Comparison of ENCODE assay signal across 9 mouse cellular contexts in genomic region chr7:112272692-112273091, GRCm38 (mm10). TPM values are rescaled to one million over a fixed set of nuclear protein-coding genes. Genes with fewer than 3 reads are reported as not detected.
DNase-seq lines count a peak whose midpoint lies in the region; ATAC-seq and TF ChIP-seq lines count a peak whose summit lies in the region.
"Had no signal": no experiment of that assay in that cellular context is flagged by ENCODE, and none has a peak within 500 bp of the region (broad histone marks: within the 10 kb centered on the region; RNA-seq: fewer than 3 reads in every experiment).

No protein-coding gene starts in this region.

- no peak overlapping the region for H3K4me2 ChIP-seq in lung, embryonic 15.5 days
- no peak overlapping the region for H3K4me2 ChIP-seq in lung, postnatal 0 days (replicated peaks; ENCODE audit: low read depth, low read length)
- no peak overlapping the region for H3K4me2 ChIP-seq in forebrain, embryonic 15.5 days (replicated peaks)
- 0 out of 2 replicates have a peak overlapping the region, but pooled peaks have one; percentile 9 for H3K4me2 ChIP-seq in heart, embryonic 14.5 days (ENCODE audit: low read length)
- no peak overlapping the region for H3K4me2 ChIP-seq in neural tube, embryonic 14.5 days (ENCODE audit: low read depth, low read length)
- H3K4me2 ChIP-seq: kidney, embryonic 15.5 days had no signal

- TF ChIP-seq CTCF in lung, postnatal 0 days (IDR thresholded peaks at IDR 0.05), result no peak

- peaks cover 91% of the 10 kb centered on the region for H3K4me1 ChIP-seq in lung, embryonic 15.5 days
- peaks cover 45% of the 10 kb centered on the region for H3K4me1 ChIP-seq in lung, postnatal 0 days (ENCODE audit: insufficient read depth, low read depth, low read length)
- H3K4me1 ChIP-seq in forebrain, embryonic 15.5 days, result peaks cover 37% of the 10 kb centered on the region
- H3K4me1 ChIP-seq in heart, embryonic 14.5 days (ENCODE audit: control insufficient read depth in 2 of 2, insufficient read depth in 2 of 2, low read length in 2 of 2), result peaks cover 79 to 98% of the 10 kb centered on the region in 2 experiments
- peaks cover 6% of the 10 kb centered on the region; the same call in 1 of the 2 replicates for H3K4me1 ChIP-seq in neural tube, embryonic 14.5 days (ENCODE audit: control insufficient read depth, insufficient read depth, low read length)

- H3K9ac ChIP-seq in lung, embryonic 15.5 days, result no peak overlapping the region
- no peak overlapping the region for H3K9ac ChIP-seq in lung, postnatal 0 days (replicated peaks; ENCODE audit: low read depth)
- H3K9ac ChIP-seq in forebrain, embryonic 15.5 days (replicated peaks), result no peak overlapping the region
- peak overlapping the region; percentile 62 for H3K9ac ChIP-seq in heart, embryonic 14.5 days (ENCODE audit: low read length)
- no peak overlapping the region for H3K9ac ChIP-seq in neural tube, embryonic 14.5 days (replicated peaks; ENCODE audit: low read depth, low read length)
- H3K9ac ChIP-seq: kidney, embryonic 15.5 days; liver, embryonic 14.5 days had no signal

- peak overlapping the region; percentile 71; the same call in 1 of the 2 replicates for H3K27ac ChIP-seq in lung, embryonic 15.5 days
- no peak overlapping the region; the same call in 1 of the 2 replicates for H3K27ac ChIP-seq in lung, postnatal 0 days (ENCODE audit: low read length)
- peak overlapping the region; percentile 60 for H3K27ac ChIP-seq in forebrain, embryonic 15.5 days (replicated peaks)
- peak overlapping the region; percentile 78 to 96 for H3K27ac ChIP-seq in heart, embryonic 14.5 days (replicated peaks in 1 of 2; ENCODE audit: control insufficient read depth in 1 of 2, insufficient read depth in 1 of 2, low read depth in 2 of 2, low read length in 2 of 2)
- H3K27ac ChIP-seq in neural tube, embryonic 14.5 days (ENCODE audit: low read depth, low read length), result no peak overlapping the region
- H3K27ac ChIP-seq: kidney, embryonic 15.5 days; liver, embryonic 14.5 days had no signal

- 60% methylated on average over 5 of the region's 5 CpGs for WGBS in lung, embryonic 15.5 days
- 53% methylated on average over 5 of the region's 5 CpGs for WGBS in lung, postnatal 0 days
- WGBS in forebrain, embryonic 15.5 days, result 6% methylated on average over 5 of the region's 5 CpGs
- 26% methylated on average over 5 of the region's 5 CpGs for WGBS in heart, embryonic 14.5 days
- WGBS in neural tube, embryonic 14.5 days, result 23% methylated on average over 5 of the region's 5 CpGs

- no peak for TF ChIP-seq EP300 in lung, postnatal 0 days (IDR thresholded peaks at IDR 0.05)

- no peaks in the 10 kb centered on the region for H3K9me3 ChIP-seq in lung, embryonic 15.5 days
- H3K9me3 ChIP-seq in lung, postnatal 0 days (ENCODE audit: low read length), result no peaks in the 10 kb centered on the region
- H3K9me3 ChIP-seq in forebrain, embryonic 15.5 days, result no peaks in the 10 kb centered on the region
- no peaks in the 10 kb centered on the region for H3K9me3 ChIP-seq in heart, embryonic 14.5 days (ENCODE audit: control insufficient read depth, low read length)
- no peaks in the 10 kb centered on the region for H3K9me3 ChIP-seq in neural tube, embryonic 14.5 days (ENCODE audit: control insufficient read depth, low read length)
- H3K9me3 ChIP-seq: kidney, embryonic 15.5 days had no signal

- DNase-seq in lung, postnatal 0 days (ENCODE audit: low spot score), result no peak
- no peak for DNase-seq in thymus, postnatal 25 days
- no peak for DNase-seq in kidney, postnatal 14 days

- no peaks in the 10 kb centered on the region for H3K36me3 ChIP-seq in lung, embryonic 15.5 days
- H3K36me3 ChIP-seq in lung, postnatal 0 days (ENCODE audit: insufficient read depth, low read length), result no peaks in the 10 kb centered on the region
- no peaks in the 10 kb centered on the region for H3K36me3 ChIP-seq in forebrain, embryonic 15.5 days
- H3K36me3 ChIP-seq in heart, embryonic 14.5 days (ENCODE audit: control insufficient read depth, insufficient read depth, low read length), result peaks cover 64% of the 10 kb centered on the region
- H3K36me3 ChIP-seq in neural tube, embryonic 14.5 days (ENCODE audit: control insufficient read depth, insufficient read depth, low read length), result no peaks in the 10 kb centered on the region
- H3K36me3 ChIP-seq: kidney, embryonic 15.5 days had no signal

- no peak overlapping the region for H3K4me3 ChIP-seq in lung, embryonic 15.5 days
- H3K4me3 ChIP-seq in lung, postnatal 0 days (ENCODE audit: low read depth, low read length), result no peak overlapping the region
- H3K4me3 ChIP-seq in forebrain, embryonic 15.5 days, result no peak overlapping the region
- no peak overlapping the region for H3K4me3 ChIP-seq in heart, embryonic 14.5 days (ENCODE audit: control insufficient read depth in 1 of 2, insufficient read depth in 1 of 2, low read depth in 1 of 2, low read length in 2 of 2)
- no peak overlapping the region for H3K4me3 ChIP-seq in neural tube, embryonic 14.5 days (ENCODE audit: low read depth, low read length)
- H3K4me3 ChIP-seq: kidney, embryonic 15.5 days had no signal

- H3K27me3 ChIP-seq in lung, embryonic 15.5 days, result no peaks in the 10 kb centered on the region
- no peaks in the 10 kb centered on the region for H3K27me3 ChIP-seq in lung, postnatal 0 days (replicated peaks; ENCODE audit: insufficient read depth, low read length)
- no peaks in the 10 kb centered on the region for H3K27me3 ChIP-seq in forebrain, embryonic 15.5 days
- H3K27me3 ChIP-seq in heart, embryonic 14.5 days (ENCODE audit: control insufficient read depth, insufficient read depth, low read length), result no peaks in the 10 kb centered on the region
- no peaks in the 10 kb centered on the region for H3K27me3 ChIP-seq in neural tube, embryonic 14.5 days (ENCODE audit: control insufficient read depth, insufficient read depth, low read length)

- no peak for ATAC-seq in lung, embryonic 15.5 days (ENCODE audit: borderline replicate concordance, extremely low read depth, low FRiP score, low TSS enrichment)
- no peak for ATAC-seq in lung, postnatal 0 days
- peak; percentile 65 for ATAC-seq in forebrain, embryonic 15.5 days (replicated peaks)
- no peak for ATAC-seq in heart, embryonic 14.5 days (ENCODE audit: insufficient number of reproducible peaks, insufficient read depth, low FRiP score, low read depth)
- peak; percentile 66 for ATAC-seq in neural tube, embryonic 14.5 days (ENCODE audit: low read depth)

RNA-seq across cellular contexts. Expression of gene Mical2, which starts 47.0 kb away (rescaled TPM):
- 20.7 and 22.8 TPM in 2 replicates for polyA plus RNA-seq in lung, embryonic 15.5 days (2015; fragmentation: Nextera tagmentation; extraction: Ambion mirVana)
- 19.7 and 21.5 TPM in 2 replicates for polyA plus RNA-seq in lung, postnatal 0 days (2015; fragmentation: Nextera tagmentation; extraction: Ambion mirVana)
- polyA plus RNA-seq in forebrain, embryonic 15.5 days (2015; fragmentation: Nextera tagmentation; extraction: Ambion mirVana), result 5.9 and 7.0 TPM in 2 replicates
- 140 and 146 TPM in 2 replicates for polyA plus RNA-seq in heart, embryonic 14.5 days (2014; fragmentation: Nextera tagmentation; extraction: Ambion mirVana)
- 3.7 and 5.3 TPM in 2 replicates for polyA plus RNA-seq in neural tube, embryonic 14.5 days (2014; fragmentation: Nextera tagmentation; extraction: Ambion mirVana)

Comparison
In these comparisons a context has a peak if more than half of its experiments do, and no peak if none do; other contexts are left out.
1. H3K27ac ChIP-seq: peak in lung, embryonic 15.5 days (single experiment), forebrain, embryonic 15.5 days (single experiment) and heart, embryonic 14.5 days (2 of 2); none in lung, postnatal 0 days (single experiment) and neural tube, embryonic 14.5 days (single experiment).
2. ATAC-seq: peak in forebrain, embryonic 15.5 days (single experiment) and neural tube, embryonic 14.5 days (single experiment); none in lung, embryonic 15.5 days (single experiment), lung, postnatal 0 days (single experiment) and heart, embryonic 14.5 days (single experiment).